Mouse (Mus musculus): ENCODE measurements around the gene Itpr1. TPM values are rescaled to one million over a fixed set of nuclear protein-coding genes. Genes with fewer than 3 reads are reported as not detected.
"Not testable (repeated sequence)": the region's sequence is repeated elsewhere in the genome, so short reads cannot be mapped to it uniquely, and the experiment has no call there.

Gene Itpr1
- polyA plus RNA-seq, 1 experiment, result 42.5 TPM

- TF ChIP-seq EP300 (IDR thresholded peaks at IDR 0.05; ENCODE audit: insufficient read depth, low read depth, low read length), result no peak
- TF ChIP-seq POLR2A (IDR thresholded peaks at IDR 0.05; ENCODE audit: insufficient read depth, low read length), result no peak
- no peak for TF ChIP-seq CTCF (IDR thresholded peaks at IDR 0.05; ENCODE audit: low read depth, low read length)
- Histone ChIP-seq H3K4me1 (ENCODE audit: control insufficient read depth, insufficient read depth, low read length) (peaks cover 2% of the 10 kb centered on the region), H3K36me3 (ENCODE audit: control insufficient read depth, insufficient read depth, low read length, poor library complexity, severe bottlenecking) (no peaks in the 10 kb centered on the region; the same call in 1 of the 2 replicates), H3K4me3 (ENCODE audit: low read depth, low read length) (no peak overlapping the region), H3K27me3 (ENCODE audit: control insufficient read depth, insufficient read depth, low read length, poor library complexity, severe bottlenecking) (no peaks in the 10 kb centered on the region), H3K9ac (ENCODE audit: low read depth, poor library complexity, severe bottlenecking) (no peak overlapping the region), H3K9me3 (replicated peaks; ENCODE audit: control insufficient read depth, insufficient read depth, low read length, poor library complexity, severe bottlenecking) (no peaks in the 10 kb centered on the region), H3K27ac (ENCODE audit: insufficient read depth, low read length) (no peak overlapping the region)
Measured at GRCm38 (mm10) chr6:108553013-108553412, 340.1 kb downstream of the Itpr1 start.

- no peak overlapping the region for H3K4me3 ChIP-seq (ENCODE audit: low read depth, low read length)
- H3K27ac ChIP-seq (ENCODE audit: insufficient read depth, low read length), result no peak overlapping the region
- TF ChIP-seq EP300 (IDR thresholded peaks at IDR 0.05; ENCODE audit: insufficient read depth, low read depth, low read length), result no peak
- no peaks in the 10 kb centered on the region for H3K27me3 ChIP-seq (ENCODE audit: control insufficient read depth, insufficient read depth, low read length, poor library complexity, severe bottlenecking)
- H3K9ac ChIP-seq (ENCODE audit: low read depth, poor library complexity, severe bottlenecking), result no peak overlapping the region
- H3K36me3 ChIP-seq (ENCODE audit: control insufficient read depth, insufficient read depth, low read length, poor library complexity, severe bottlenecking), result no peaks in the 10 kb centered on the region; the same call in 1 of the 2 replicates
- H3K4me1 ChIP-seq (ENCODE audit: control insufficient read depth, insufficient read depth, low read length), result peaks cover 2% of the 10 kb centered on the region
- no peaks in the 10 kb centered on the region for H3K9me3 ChIP-seq (replicated peaks; ENCODE audit: control insufficient read depth, insufficient read depth, low read length, poor library complexity, severe bottlenecking)
Measured at GRCm38 (mm10) chr6:108553536-108553935, 340.6 kb downstream of the Itpr1 start.

GRCm38 (mm10) chr6:108554389-108554788 lies 341.5 kb downstream of the Itpr1 start:
- H3K36me3 ChIP-seq (ENCODE audit: control insufficient read depth, insufficient read depth, low read length, poor library complexity, severe bottlenecking), result no peaks in the 10 kb centered on the region; the same call in 1 of the 2 replicates
- no peak overlapping the region for H3K27ac ChIP-seq (ENCODE audit: insufficient read depth, low read length)
- H3K27me3 ChIP-seq (ENCODE audit: control insufficient read depth, insufficient read depth, low read length, poor library complexity, severe bottlenecking), result no peaks in the 10 kb centered on the region
- TF ChIP-seq POLR2A (IDR thresholded peaks at IDR 0.05; ENCODE audit: insufficient read depth, low read length) (no peak), CTCF (IDR thresholded peaks at IDR 0.05; ENCODE audit: low read depth, low read length) (no peak), EP300 (IDR thresholded peaks at IDR 0.05; ENCODE audit: insufficient read depth, low read depth, low read length) (no peak)
- peaks cover 2% of the 10 kb centered on the region for H3K4me1 ChIP-seq (ENCODE audit: control insufficient read depth, insufficient read depth, low read length)
- no peaks in the 10 kb centered on the region for H3K9me3 ChIP-seq (replicated peaks; ENCODE audit: control insufficient read depth, insufficient read depth, low read length, poor library complexity, severe bottlenecking)
- H3K4me3 ChIP-seq (ENCODE audit: low read depth, low read length), result no peak overlapping the region
- H3K9ac ChIP-seq (ENCODE audit: low read depth, poor library complexity, severe bottlenecking), result no peak overlapping the region

- no peak overlapping the region for H3K4me3 ChIP-seq (ENCODE audit: low read depth, low read length)
- H3K36me3 ChIP-seq (ENCODE audit: control insufficient read depth, insufficient read depth, low read length, poor library complexity, severe bottlenecking), result no peaks in the 10 kb centered on the region; the same call in 1 of the 2 replicates
- peaks cover 2% of the 10 kb centered on the region for H3K4me1 ChIP-seq (ENCODE audit: control insufficient read depth, insufficient read depth, low read length)
- TF ChIP-seq CTCF (IDR thresholded peaks at IDR 0.05; ENCODE audit: low read depth, low read length), result no peak
- TF ChIP-seq EP300 (IDR thresholded peaks at IDR 0.05; ENCODE audit: insufficient read depth, low read depth, low read length), result no peak
- no peak for TF ChIP-seq POLR2A (IDR thresholded peaks at IDR 0.05; ENCODE audit: insufficient read depth, low read length)
- no peaks in the 10 kb centered on the region for H3K9me3 ChIP-seq (replicated peaks; ENCODE audit: control insufficient read depth, insufficient read depth, low read length, poor library complexity, severe bottlenecking)
- H3K27ac ChIP-seq (ENCODE audit: insufficient read depth, low read length), result no peak overlapping the region
- H3K9ac ChIP-seq (ENCODE audit: low read depth, poor library complexity, severe bottlenecking), result no peak overlapping the region
- H3K27me3 ChIP-seq (ENCODE audit: control insufficient read depth, insufficient read depth, low read length, poor library complexity, severe bottlenecking), result no peaks in the 10 kb centered on the region
Measured at GRCm38 (mm10) chr6:108554878-108555277, 342.0 kb downstream of the Itpr1 start.

GRCm38 (mm10) chr6:108557576-108558322 lies 344.9 kb downstream of the Itpr1 start:
- Histone ChIP-seq H3K4me1 (ENCODE audit: control insufficient read depth, insufficient read depth, low read length) (peaks cover 2% of the 10 kb centered on the region), H3K4me3 (ENCODE audit: low read depth, low read length) (no peak overlapping the region), H3K27ac (ENCODE audit: insufficient read depth, low read length) (no peak overlapping the region), H3K9me3 (replicated peaks; ENCODE audit: control insufficient read depth, insufficient read depth, low read length, poor library complexity, severe bottlenecking) (no peaks in the 10 kb centered on the region), H3K27me3 (ENCODE audit: control insufficient read depth, insufficient read depth, low read length, poor library complexity, severe bottlenecking) (no peaks in the 10 kb centered on the region), H3K36me3 (ENCODE audit: control insufficient read depth, insufficient read depth, low read length, poor library complexity, severe bottlenecking) (no peaks in the 10 kb centered on the region), H3K9ac (ENCODE audit: low read depth, poor library complexity, severe bottlenecking) (no peak overlapping the region)
- TF ChIP-seq EP300 (IDR thresholded peaks at IDR 0.05; ENCODE audit: insufficient read depth, low read depth, low read length) (no peak), CTCF (IDR thresholded peaks at IDR 0.05; ENCODE audit: low read depth, low read length) (no peak), POLR2A (IDR thresholded peaks at IDR 0.05; ENCODE audit: insufficient read depth, low read length) (no peak)

- not testable (repeated sequence) for H3K27me3 ChIP-seq (ENCODE audit: control insufficient read depth, insufficient read depth, low read length, poor library complexity, severe bottlenecking); H3K9me3 ChIP-seq (replicated peaks; ENCODE audit: control insufficient read depth, insufficient read depth, low read length, poor library complexity, severe bottlenecking); H3K4me3 ChIP-seq (ENCODE audit: low read depth, low read length); H3K36me3 ChIP-seq (ENCODE audit: control insufficient read depth, insufficient read depth, low read length, poor library complexity, severe bottlenecking); H3K4me1 ChIP-seq (ENCODE audit: control insufficient read depth, insufficient read depth, low read length); H3K9ac ChIP-seq (ENCODE audit: low read depth, poor library complexity, severe bottlenecking); H3K27ac ChIP-seq (ENCODE audit: insufficient read depth, low read length)
Measured at GRCm38 (mm10) chr6:108559226-108559625, 346.3 kb downstream of the Itpr1 start.

Data from ES-Bruce4 (cell line).